Comparison of ENCODE assay signal across 27 mouse cellular contexts in genomic region chr4:52634986-52635385, GRCm38 (mm10). TPM values are rescaled to one million over a fixed set of nuclear protein-coding genes. Genes with fewer than 3 reads are reported as not detected.
DNase-seq lines count a peak whose midpoint lies in the region; ATAC-seq lines count a peak whose summit lies in the region.
"Had no signal": no experiment of that assay in that cellular context is flagged by ENCODE, and none has a peak within 500 bp of the region (broad histone marks: within the 10 kb centered on the region; RNA-seq: fewer than 3 reads in every experiment).

No protein-coding gene starts in this region.

- no peak for DNase-seq in hindbrain, embryonic 11.5 days (ENCODE audit: low spot score)
- DNase-seq in right cerebral cortex, postnatal 10 days (ENCODE audit: low spot score in 2 of 2): peak; percentile 22 to 23
- no peak for DNase-seq in right cerebral cortex, postnatal 4 days
- DNase-seq in gastrocnemius, postnatal 14 days: no peak
- no peak for DNase-seq in layer of hippocampus, adult 11-12 months (ENCODE audit: low spot score)
- DNase-seq: adrenal gland, postnatal 36 days; B cell, adult 2 months; cerebellum, adult 9-10 months; heart, postnatal 14 days; kidney, adult 9 months; kidney, postnatal 25 days; layer of hippocampus, adult 9-11 months; liver, embryonic 13.5 days; lung, embryonic 14.5 days; lung, postnatal 36 days had no signal

- H3K9me3 ChIP-seq in hindbrain, embryonic 12.5 days (replicated peaks): no peaks in the 10 kb centered on the region
- H3K9me3 ChIP-seq in hindbrain, embryonic 11.5 days (ENCODE audit: control insufficient read depth, low read length): no peaks in the 10 kb centered on the region
- no peaks in the 10 kb centered on the region for H3K9me3 ChIP-seq in hindbrain, embryonic 16.5 days (ENCODE audit: control insufficient read depth, low read length)
- H3K9me3 ChIP-seq: embryonic facial prominence, embryonic 13.5 days; heart, embryonic 12.5 days; limb, embryonic 13.5 days; liver, embryonic 13.5 days had no signal

- no peak overlapping the region for H3K4me2 ChIP-seq in hindbrain, embryonic 12.5 days (replicated peaks)
- H3K4me2 ChIP-seq in hindbrain, embryonic 11.5 days (replicated peaks; ENCODE audit: low read depth, low read length): no peak overlapping the region
- H3K4me2 ChIP-seq in hindbrain, embryonic 16.5 days (ENCODE audit: low read length): no peak overlapping the region
- H3K4me2 ChIP-seq: embryonic facial prominence, embryonic 13.5 days; heart, embryonic 12.5 days; limb, embryonic 13.5 days; liver, embryonic 13.5 days; lung, embryonic 14.5 days had no signal

- WGBS in hindbrain, embryonic 12.5 days: 63% methylated on average over 6 of the region's 6 CpGs
- WGBS in hindbrain, embryonic 11.5 days: 80% methylated on average over 6 of the region's 6 CpGs
- WGBS in hindbrain, embryonic 16.5 days: 67% methylated on average over 6 of the region's 6 CpGs

- peak; percentile 46; the same call in 1 of the 2 replicates for ATAC-seq in hindbrain, embryonic 12.5 days (ENCODE audit: low FRiP score)
- ATAC-seq in hindbrain, embryonic 11.5 days (ENCODE audit: low FRiP score): no peak
- ATAC-seq in hindbrain, embryonic 16.5 days: peak; percentile 58

- H3K4me3 ChIP-seq in hindbrain, embryonic 12.5 days: no peak overlapping the region
- no peak overlapping the region for H3K4me3 ChIP-seq in hindbrain, embryonic 11.5 days (ENCODE audit: low read depth, low read length)
- no peak overlapping the region for H3K4me3 ChIP-seq in hindbrain, embryonic 16.5 days (ENCODE audit: low read length)
- H3K4me3 ChIP-seq: embryonic facial prominence, embryonic 13.5 days; heart, embryonic 12.5 days; left cerebral cortex, adult 2 months; limb, embryonic 13.5 days; liver, embryonic 13.5 days had no signal

- H3K27me3 ChIP-seq in hindbrain, embryonic 12.5 days: no peaks in the 10 kb centered on the region
- no peaks in the 10 kb centered on the region for H3K27me3 ChIP-seq in hindbrain, embryonic 11.5 days (ENCODE audit: control insufficient read depth, insufficient read depth, low read length)
- no peaks in the 10 kb centered on the region for H3K27me3 ChIP-seq in hindbrain, embryonic 16.5 days (replicated peaks; ENCODE audit: control insufficient read depth, insufficient read depth, low read length)
- H3K27me3 ChIP-seq: embryonic facial prominence, embryonic 13.5 days; heart, embryonic 12.5 days; limb, embryonic 13.5 days; liver, embryonic 13.5 days had no signal

- no peaks in the 10 kb centered on the region for H3K4me1 ChIP-seq in hindbrain, embryonic 12.5 days
- no peaks in the 10 kb centered on the region for H3K4me1 ChIP-seq in hindbrain, embryonic 11.5 days (replicated peaks; ENCODE audit: control insufficient read depth, insufficient read depth, low read length)
- H3K4me1 ChIP-seq in hindbrain, embryonic 16.5 days (ENCODE audit: control insufficient read depth, insufficient read depth, low read depth, low read length): no peaks in the 10 kb centered on the region
- H3K4me1 ChIP-seq: embryonic facial prominence, embryonic 13.5 days; heart, embryonic 12.5 days; limb, embryonic 13.5 days; liver, embryonic 13.5 days had no signal

- no peaks in the 10 kb centered on the region for H3K36me3 ChIP-seq in hindbrain, embryonic 12.5 days
- no peaks in the 10 kb centered on the region for H3K36me3 ChIP-seq in hindbrain, embryonic 11.5 days (ENCODE audit: control insufficient read depth, insufficient read depth, low read length)
- H3K36me3 ChIP-seq in hindbrain, embryonic 16.5 days (ENCODE audit: control insufficient read depth, insufficient read depth, low read length): no peaks in the 10 kb centered on the region
- H3K36me3 ChIP-seq: embryonic facial prominence, embryonic 13.5 days; heart, embryonic 12.5 days; limb, embryonic 13.5 days; liver, embryonic 13.5 days had no signal

- no peak overlapping the region for H3K27ac ChIP-seq in hindbrain, embryonic 12.5 days
- no peak overlapping the region for H3K27ac ChIP-seq in hindbrain, embryonic 11.5 days (ENCODE audit: low read depth, low read length)
- H3K27ac ChIP-seq in hindbrain, embryonic 16.5 days (ENCODE audit: low read depth, low read length): no peak overlapping the region
- H3K27ac ChIP-seq: embryonic facial prominence, embryonic 13.5 days; left cerebral cortex, adult 2 months; limb, embryonic 13.5 days; liver, embryonic 13.5 days had no signal

- intact Hi-C loops in gastrocnemius, postnatal 14 days (cut with DNase I; ENCODE audit: low total_unique reads): no loop called here

- H3K9ac ChIP-seq in hindbrain, embryonic 12.5 days: no peak overlapping the region
- no peak overlapping the region for H3K9ac ChIP-seq in hindbrain, embryonic 11.5 days (ENCODE audit: low read depth, low read length)
- H3K9ac ChIP-seq in hindbrain, embryonic 16.5 days (ENCODE audit: low read depth, low read length): no peak overlapping the region
- H3K9ac ChIP-seq: embryonic facial prominence, embryonic 13.5 days; heart, embryonic 12.5 days; limb, embryonic 13.5 days; liver, embryonic 13.5 days; lung, embryonic 14.5 days had no signal

RNA-seq across cellular contexts. Expression of gene Toporsl, which starts 38.9 kb away (rescaled TPM):
- polyA plus RNA-seq in hindbrain, embryonic 12.5 days (2016; fragmentation: Nextera tagmentation; extraction: Ambion mirVana): not detected in 2 replicates
- polyA plus RNA-seq in hindbrain, embryonic 11.5 days (2014; fragmentation: Nextera tagmentation; extraction: Ambion mirVana): 0.12 TPM in 1 of 2 replicates, not detected in the other
- not detected in 2 replicates for polyA plus RNA-seq in hindbrain, embryonic 16.5 days (2015; fragmentation: Nextera tagmentation; extraction: Ambion mirVana)
- total RNA-seq in gastrocnemius, postnatal 14 days (2021): not detected
- total RNA-seq: adrenal gland, postnatal 36 days; granulocyte monocyte progenitor cell, adult 5-6 weeks; heart, postnatal 14 days; left cerebral cortex, adult 2 months; megakaryocyte-erythroid progenitor cell, adult 5-6 weeks; neutrophil, adult 5-6 weeks had no signal
- polyA plus RNA-seq: cortical plate, adult 2 months; embryonic facial prominence, embryonic 13.5 days; heart, embryonic 12.5 days; intestine, embryonic 14.5 days; limb, embryonic 13.5 days; liver, embryonic 13.5 days; lung, embryonic 14.5 days; small intestine, adult 2 months had no signal

Comparison
In these comparisons a context has a peak if more than half of its experiments do, and no peak if none do; other contexts are left out.
1. DNase-seq: peak in right cerebral cortex, postnatal 10 days (2 of 2); none in hindbrain, embryonic 11.5 days (single experiment), right cerebral cortex, postnatal 4 days (single experiment), gastrocnemius, postnatal 14 days (single experiment) and layer of hippocampus, adult 11-12 months (single experiment).